Mouse (Mus musculus) inflammation-experienced regulatory T-cells, adult 6 months (primary cell): ENCODE data around the gene Sec14l1. TPM values are rescaled to one million over a fixed set of nuclear protein-coding genes. Genes with fewer than 3 reads are reported as not detected.
A peak's percentile ranks its signal among the peaks of the same experiment; 100 is the strongest.

ENCODE experiments used
- ATAC-seq: one replicate; pipeline ENCODE4 v1.8.0; 2017
- polyA plus RNA-seq, 3 experiments: library from polyadenylated mRNA; unstranded; fragments of 100-300 nt; shearing (Covaris generic); gene quantifications; one replicate each; pipeline ENCODE4 v1.2.1; 2017

Gene Sec14l1
- polyA plus RNA-seq, 3 experiments from 2014 or later: 20.1 to 25.6 (median 21.9) TPM

DNA sequence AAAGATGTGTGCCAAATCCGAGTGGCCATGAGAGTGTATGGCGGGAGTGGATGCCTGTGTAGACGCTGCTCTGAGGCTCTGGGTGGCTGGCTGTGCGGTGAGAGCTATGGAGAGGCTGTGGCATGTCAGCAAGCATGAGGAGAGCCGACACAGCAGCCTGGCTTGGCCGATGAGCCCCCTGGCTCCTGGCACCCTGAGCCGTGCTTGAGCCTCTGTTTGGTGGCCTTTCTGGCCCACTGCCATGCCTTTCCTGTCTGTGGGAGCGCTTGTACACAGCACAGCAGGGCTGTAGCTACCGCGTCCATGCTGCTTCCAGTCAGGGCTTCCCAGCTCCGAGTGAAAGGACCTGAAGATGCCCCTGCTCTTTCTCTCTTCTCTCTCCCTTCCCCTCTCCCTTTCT, 43.4 kb downstream of the Sec14l1 start:
- ATAC-seq: no peak

DNA sequence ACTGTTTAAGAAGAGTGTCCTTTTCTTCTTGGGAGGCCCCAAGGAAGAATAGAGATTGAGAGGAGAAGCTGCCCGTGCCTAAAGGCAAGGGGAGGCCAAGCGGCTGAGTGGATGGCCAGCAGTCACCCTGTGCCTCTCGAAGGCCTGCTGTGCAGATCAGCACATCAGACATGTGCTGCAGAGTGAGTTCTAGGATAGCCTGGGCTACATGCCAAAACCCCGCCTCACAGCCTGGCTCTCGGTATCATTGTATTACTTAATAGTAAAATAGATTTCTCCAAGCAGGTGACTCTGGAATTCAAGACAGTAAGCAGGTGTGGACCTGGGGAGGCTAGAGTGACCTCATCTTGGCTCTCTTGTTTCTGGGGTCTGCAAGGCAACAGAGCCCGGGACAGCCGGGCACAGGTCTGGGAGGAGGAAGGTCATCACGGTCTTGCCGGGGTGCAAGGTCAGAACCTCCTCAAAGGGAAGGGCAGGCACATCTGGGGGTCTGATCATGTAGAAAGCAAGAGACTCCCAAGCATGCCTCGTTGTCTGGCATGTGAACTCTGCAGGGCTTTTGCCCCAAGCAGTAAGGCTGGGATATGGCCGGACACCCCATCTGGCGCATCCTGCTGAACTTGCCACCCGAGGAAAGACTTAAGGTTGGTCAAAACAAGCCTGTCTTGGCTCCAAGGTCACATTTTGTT, 44.4 kb downstream of the Sec14l1 start:
- no peak for ATAC-seq

DNA sequence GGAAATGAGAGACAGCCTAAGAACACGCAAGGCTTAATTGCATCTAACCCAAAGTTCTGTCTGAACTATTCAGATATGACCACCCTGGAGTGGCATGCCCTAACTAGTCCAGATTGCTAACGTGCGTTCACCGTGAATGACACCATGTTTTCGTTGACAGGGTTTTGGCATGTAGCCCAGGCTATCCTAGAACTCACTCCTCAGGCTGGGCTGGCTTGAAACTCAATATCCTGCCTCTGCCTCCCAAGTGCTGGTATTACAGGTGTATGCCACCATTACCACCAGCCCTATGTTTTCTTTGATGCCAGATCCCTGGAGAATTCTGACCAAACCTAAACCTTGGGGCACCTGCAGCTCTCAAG, 45.0 kb downstream of the Sec14l1 start:
- ATAC-seq: no peak

DNA sequence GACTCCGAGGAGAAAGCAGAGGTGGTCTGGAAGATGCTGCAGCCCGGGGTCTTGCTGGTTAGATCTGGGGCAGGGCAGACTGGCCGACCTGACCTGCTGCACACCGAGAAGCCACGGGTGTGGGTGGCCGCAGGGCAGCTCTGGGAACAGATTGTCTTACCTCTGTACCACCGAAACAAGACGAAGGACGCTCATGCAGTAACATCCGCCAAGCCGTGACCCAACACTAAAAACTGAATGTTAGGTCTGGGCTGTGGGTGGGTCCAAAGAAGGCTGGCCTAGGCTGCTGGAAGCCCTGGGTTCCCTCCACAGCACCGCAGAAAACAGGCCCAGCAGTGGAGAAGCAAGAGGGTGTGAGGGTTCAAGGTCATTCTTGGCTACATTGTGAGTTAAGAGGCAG, 45.8 kb downstream of the Sec14l1 start:
- no peak for ATAC-seq

DNA sequence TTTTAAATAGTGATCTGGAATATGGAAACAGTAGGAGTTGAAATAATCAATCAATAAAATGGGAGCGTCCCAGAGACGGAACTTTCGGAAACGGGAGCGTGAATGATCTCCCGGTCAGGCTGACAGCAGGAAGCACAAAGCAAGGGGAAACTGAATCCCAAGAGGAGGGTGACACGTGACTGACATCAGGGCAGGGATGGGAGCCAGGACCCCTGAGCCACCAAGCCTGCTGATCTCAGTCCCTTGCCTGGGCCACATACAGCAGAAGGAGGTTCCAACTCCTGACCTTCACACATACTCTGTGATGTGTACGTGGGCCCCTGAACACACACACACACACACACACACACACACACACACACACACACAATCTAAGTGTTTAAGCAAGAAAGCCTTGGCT, 46.6 kb downstream of the Sec14l1 start:
- ATAC-seq: no peak

DNA sequence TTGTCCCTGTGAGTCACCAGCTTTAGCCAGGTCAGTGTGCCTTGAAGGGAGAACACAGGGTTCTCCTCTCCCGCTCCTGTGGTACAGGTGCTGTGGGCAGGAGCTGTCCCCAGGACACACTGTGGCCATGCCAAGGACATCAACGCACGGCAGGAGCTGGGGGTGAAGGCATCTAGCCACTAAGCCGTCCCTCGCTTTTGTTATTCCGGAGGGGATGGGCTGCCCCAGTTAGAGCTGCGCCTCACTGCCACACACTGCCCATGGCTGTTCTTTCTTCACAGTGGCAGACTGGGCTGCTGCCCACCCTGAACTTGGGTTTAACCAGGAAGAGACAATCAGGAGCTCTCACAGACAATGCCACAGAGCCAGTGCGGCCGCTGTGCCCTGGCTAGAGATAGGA, 48.1 kb downstream of the Sec14l1 start:
- ATAC-seq: no peak

DNA sequence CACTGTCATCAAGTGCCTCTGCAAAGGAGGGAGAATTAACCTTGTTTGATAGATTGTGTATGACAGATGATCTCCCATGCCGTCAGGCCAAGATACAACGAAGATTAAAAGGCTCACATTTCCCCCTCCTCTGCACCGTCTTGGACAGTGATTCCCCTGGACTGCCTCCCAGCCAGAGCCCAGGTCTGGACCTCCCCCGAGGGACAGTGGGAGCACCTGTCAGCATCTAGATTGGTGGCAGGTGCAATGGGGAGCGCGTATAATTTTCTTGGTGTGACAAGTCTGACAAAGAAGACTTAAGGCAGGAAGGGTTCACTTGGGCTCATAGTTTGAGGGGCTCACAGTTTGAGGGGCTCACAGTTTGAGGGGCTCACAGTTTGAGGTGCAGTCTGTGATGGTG, 48.8 kb downstream of the Sec14l1 start:
- ATAC-seq: no peak

DNA sequence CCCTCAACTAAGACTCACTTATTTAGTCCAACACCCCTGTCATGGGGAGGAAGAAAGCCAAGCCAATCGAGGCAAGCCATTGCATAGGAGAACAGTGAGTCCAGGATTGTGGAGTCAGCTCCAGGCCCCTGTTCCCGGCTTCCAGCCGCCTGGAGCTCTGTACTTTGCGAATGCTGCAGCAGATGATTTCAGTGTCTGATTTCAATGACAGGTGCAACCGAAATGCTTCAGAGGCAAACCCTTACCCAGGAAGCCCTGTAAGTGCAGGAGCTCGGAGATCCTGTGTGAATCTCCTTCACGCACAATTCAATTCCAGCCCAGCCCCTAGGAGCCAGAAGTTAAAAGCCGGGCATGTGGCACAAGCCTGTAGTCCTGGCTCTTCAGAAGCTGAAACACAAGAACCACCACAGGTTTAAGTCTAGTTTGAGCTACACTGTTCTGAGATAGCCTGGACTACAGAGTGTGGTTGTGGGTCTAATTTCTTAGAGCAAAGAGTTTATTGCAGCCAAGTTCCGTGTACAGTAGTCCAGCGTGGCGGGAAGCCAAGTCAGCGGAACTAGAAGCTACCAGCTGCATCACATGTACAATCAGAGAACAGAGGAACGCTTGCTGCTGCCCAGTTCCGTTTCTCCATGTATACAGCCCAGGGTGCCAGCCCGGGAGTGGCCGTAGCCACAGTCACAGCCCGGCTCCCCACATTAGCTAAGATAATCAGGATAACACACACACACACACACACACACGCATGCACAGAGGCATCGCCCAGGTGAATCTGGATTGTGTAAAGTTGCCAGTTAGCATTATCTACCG, 53.5 kb downstream of the Sec14l1 start:
- ATAC-seq: no peak

DNA sequence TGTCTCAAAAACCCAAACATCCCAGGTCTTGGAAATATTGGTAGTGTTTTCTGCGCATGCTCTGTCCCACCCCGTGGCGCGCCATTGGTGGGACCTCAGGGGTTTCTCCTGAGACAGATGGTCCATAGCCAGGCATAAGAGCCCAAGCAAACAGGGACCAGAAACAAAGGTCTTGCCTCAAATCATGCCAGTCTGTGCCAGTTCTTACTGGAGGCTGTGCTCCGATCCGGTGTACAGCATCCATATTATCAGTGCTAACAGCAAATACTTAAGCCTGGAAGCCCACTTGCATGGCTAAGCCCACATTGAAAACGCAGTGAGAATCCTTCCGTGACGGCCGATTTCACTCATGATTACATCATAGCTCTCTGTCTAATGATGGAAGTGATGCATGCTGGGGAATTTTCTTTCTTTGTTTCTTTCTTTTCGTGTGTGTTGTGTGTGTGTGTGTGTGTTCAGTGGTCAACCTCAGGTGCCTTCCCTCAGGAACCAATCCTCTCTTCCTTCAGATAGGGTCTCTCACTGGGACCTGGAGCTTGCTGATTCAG, 54.2 kb downstream of the Sec14l1 start:
- ATAC-seq: no peak

DNA sequence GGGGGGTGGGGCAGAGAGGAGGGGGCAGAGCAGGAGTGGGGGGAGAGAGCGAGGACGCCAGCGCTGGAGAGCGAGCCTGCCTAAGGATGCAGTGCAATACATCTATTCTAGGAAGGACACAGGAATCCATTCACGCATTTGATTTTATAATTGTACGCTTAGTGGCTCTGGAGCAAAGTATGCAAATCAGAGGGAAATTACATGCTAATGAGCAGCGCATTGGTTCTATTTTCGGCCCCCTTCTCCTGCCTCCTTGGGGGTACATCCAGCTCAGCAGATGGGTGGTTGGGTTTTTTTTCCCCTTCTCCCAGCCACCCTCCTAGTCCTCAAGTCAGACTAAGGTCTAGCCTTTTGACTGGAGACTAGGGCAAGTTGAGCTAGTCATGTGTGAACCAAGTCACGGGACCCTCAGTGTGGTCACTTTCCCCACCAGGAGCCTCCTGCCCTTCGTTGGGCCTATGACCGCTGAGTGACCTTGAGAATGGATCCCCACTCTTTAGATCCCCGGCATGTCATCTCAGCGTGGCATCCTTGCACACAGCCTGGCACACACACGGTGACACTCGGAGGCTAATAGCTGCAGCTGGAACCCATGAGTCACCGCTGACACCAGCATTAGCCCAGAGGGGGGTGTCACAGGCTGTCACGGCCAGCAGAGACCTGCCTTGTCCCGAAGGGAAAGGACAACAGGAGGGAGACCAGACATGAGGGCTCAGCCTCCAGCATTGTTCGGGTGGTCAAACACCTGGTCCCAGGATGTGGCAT, 55.0 kb downstream of the Sec14l1 start:
- no peak for ATAC-seq

DNA sequence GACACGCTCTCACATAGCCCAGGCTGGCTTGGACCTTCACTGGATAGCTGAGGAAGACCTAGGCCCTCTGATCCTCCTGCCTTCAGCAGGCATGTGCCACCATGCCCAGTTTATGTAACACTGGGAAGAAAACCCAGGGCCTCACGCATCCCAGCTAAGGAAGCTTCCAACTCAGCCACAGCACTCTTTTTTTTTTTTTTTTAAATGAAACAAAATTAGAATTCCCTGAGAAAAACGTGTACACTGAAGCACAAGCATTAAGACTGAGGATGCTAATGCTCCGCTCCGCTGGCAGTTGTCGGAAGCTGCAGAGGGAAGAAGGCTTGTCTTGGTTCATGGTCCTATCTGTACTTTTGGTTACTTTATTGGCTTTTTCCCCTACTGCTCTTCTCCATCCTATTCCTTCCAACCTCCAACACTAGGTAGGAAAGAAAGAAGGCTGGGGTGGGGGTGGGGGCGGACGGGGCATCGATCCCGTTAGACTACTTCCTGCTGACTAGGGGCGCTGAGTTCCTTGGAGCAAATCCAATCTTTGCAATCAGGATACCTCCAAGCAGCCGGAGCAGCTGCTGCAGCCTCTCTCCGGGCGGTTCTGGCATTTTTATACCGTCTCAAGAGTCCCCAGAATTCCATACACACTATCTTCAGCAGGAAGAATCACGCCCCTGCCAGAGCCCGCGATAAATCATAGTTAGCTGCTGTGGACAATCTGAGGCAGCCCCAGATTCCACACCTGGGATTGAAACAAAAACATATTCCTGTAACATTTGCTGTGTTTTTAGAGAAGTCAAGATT, 59.3 kb downstream of the Sec14l1 start:
- no peak for ATAC-seq

DNA sequence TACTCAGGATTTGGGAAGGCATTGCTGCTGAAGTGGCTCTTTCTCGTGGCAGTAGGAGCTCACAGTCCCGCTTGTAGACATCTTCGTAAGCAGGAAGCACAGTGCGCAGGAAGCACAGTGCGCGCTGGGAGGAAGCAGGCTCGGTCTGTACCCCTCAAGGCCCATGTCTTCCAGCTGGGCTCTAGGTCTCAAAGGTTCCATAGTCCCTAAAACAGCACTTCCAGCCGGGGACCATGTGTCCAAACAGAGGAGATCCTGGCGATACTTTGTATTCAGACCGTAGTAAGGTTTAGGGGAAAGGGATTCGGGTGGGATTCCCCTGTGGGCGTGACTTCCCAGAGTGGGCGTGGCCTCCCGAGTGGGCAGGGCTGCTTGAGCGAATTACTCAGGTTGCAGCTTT, 60.0 kb downstream of the Sec14l1 start:
- ATAC-seq: peak; percentile 63

DNA sequence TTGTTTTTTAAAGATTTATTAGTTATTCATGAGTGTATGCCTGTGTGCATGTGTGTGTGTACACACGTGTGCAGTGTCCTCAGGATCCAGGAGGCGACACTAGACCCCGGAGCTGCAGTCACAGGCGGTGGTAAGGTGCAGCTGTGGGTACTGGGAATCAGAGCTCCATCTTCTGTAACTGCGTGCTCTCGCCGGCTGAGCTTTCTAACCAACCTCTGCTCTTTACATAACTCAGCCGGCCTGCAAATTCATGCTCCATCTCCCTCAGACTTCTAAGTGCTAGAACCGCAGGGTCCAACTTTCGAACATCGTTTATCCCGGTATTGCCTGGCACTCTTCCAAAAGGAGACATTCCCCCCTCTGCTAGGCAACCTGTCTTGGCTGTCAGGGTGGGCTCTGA, 60.5 kb downstream of the Sec14l1 start:
- ATAC-seq: no peak

DNA sequence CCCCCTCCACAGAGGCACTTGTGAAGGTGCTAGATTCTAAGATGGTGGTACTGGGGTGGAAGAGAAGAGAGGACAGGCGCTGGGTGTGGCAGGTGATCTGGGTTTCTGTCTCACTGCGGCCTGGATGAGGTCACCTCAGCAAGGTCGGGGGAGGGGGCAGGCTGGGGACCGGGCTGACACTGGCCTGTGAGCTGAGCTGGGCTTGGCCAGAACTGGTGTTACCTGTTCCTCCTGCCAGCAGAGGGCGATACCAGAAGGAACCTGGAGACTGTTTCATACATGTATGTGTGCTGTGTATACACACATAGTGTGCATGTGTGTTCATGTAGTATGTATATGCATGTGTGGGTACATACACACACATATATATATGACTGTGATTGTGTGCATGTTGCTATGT, 61.3 kb downstream of the Sec14l1 start:
- no peak for ATAC-seq

DNA sequence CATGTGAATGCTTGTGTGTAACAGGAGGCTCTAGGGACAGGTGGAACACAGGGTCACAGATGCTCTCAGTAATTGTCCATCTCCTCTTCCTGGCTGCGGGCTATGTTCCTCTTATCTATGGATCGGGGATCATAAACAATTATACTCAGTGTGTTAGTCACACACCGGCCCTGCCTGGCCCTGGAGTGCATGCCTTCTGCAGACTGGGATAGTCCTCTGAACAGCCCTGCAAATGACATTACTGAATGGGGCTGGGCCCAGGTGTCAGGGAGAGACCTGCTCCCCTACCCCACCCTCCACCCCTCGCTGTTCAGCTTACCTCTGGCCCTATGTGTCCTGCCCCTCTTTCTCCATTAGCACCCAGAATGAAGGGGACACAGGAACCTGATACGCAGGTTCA, 61.9 kb downstream of the Sec14l1 start:
- ATAC-seq: no peak

DNA sequence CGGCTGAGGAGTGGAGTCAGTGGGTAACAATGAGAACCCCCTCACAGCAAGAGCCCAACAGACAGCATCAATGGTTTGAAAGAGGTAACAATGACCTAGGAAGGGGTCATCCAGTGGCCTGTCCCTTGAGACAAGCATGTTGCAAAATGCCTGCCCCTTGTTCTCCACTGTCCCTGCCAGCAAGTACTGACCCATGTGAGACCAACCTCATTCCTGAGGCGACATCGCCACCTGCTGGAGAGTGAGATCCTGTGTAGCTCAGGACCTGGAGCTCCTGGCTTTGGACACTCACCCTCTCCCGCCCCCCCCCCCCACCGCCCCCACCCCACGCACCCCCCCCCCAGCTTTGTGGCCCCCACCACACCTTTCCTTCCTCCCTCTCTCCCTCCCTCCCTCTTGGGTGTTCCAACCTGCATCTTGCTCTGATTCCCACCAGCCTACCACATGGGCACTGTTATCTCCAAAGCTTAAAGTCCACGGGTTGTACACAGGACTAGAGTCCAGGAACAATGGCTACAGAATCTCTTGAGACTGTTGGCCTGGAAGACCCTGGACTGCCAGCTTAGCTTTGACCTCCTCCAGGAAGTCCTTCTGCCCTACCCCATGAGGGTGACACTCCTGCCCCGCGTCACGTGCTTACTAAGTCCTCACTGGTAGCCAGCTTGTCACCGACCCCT, 62.5 kb downstream of the Sec14l1 start:
- no peak for ATAC-seq

DNA sequence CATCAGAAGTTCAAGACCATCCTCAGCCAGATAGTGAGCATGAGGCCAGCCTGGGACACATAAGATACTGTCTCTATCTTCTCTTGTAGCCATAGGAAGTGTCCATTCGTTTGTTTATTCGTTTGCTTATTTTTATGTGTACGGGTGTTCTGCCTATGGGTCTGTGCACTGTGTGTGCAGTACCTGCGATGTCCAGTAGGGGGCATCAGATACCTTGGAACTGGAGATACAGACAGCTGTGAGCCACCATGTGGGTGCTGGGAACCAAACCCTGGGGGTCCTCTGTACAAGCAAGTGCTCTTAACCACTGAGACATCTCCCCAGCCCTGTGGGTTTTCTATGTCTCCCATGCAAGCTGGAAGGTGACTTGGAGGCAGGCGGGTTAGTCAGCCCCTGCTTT, 64.9 kb downstream of the Sec14l1 start:
- no peak for ATAC-seq

DNA sequence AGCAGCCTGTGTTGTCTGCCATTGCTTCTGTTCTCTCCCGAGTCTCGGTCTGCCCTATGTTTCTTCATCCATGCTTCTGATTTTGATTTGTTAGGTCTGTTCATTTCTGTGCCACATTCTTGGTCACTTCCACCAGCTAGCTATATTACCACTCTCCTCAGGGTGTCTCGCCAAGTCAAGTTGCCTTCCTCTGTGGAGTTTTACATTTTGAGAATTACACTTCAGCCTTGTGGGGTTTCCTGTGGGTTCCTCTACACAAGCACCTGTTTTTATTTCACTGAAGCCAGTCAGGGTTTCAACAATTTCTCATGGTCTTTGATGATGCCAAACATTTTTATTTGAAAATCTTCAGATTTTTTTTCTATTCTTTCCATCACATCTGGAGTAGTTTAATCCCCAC, 67.8 kb downstream of the Sec14l1 start:
- ATAC-seq: no peak

DNA sequence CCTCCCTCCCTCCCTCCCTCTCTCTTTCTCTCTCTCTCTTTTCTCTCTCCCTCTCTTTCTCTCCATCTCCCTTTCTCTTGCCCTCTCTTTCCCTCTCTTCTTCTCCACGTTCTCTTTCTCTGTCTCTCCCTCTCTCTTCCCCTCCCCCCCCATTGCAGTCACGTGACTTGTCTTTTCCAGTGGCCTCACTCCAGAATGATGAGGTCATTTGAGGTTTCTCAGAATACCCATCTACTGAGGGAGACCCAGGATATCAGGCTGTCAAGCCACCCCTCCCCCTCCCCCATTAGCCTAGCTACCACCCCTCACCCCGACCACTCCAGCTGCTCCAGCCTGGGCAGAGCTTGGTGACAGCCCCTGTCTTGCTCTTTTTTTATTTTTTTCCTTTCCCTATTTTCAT, 68.3 kb downstream of the Sec14l1 start:
- ATAC-seq: no peak

DNA sequence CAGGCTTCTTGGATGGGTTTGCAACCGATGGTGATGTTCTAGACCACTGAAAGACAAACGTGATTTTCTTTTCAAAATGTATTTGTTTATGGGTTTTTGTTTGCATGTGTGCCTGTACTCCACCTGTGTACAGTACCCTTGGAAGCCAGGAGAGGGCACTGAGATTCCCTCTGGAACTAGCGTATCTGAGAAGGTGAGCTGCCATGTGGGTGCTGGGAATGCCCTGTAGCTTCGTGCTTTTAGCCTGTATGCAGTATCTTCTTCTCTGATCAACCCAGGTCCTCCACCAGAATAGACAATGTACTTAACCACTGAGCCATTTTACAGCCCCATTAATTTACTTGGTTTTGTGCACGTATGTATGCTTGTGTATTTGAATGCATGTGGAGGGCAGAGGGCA, 68.9 kb downstream of the Sec14l1 start:
- no peak for ATAC-seq

DNA sequence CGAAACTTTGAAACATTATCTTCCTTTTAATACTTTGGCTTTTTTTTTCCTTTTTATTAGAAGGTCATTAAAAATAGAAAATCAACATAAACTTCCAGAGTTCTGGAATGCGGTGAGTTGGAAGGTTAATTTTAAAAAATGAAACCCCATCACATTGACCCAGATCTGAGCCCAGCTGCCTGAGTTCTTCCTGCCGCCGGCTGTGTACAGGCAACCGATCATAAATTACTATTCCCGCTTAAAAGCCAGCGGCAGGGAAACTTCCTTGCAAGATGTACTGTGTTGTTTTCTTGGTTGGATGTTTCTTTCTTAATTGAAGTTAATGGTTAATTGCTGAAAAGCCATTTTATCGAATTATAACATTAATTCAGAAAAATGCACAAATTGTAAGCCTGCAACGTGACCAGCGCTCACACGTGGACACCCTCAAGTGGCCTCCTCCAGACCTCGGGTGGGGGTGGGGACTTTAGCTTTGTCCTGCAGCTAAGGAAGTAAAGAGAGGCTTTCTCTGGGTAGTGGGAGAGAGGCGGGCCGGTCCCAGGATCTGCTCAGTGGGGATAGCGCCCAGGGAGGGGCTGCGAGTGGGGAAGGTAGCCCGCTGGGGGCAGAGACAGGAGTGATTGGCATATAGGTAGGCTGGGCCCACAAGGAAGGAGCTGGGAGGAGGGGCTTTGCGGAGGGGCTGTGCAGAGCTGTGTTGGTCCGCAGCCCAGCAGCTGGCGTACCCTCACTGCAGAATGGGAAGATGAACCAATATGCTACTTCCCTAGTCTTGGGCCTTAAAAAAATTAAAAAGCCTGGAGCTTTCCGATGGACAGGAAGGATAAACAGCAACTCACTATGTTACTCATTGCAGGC, 70.3 kb downstream of the Sec14l1 start:
- ATAC-seq: no peak
